Mouse (Mus musculus): ENCODE results near the gene 4632433K11Rik.

DNA sequence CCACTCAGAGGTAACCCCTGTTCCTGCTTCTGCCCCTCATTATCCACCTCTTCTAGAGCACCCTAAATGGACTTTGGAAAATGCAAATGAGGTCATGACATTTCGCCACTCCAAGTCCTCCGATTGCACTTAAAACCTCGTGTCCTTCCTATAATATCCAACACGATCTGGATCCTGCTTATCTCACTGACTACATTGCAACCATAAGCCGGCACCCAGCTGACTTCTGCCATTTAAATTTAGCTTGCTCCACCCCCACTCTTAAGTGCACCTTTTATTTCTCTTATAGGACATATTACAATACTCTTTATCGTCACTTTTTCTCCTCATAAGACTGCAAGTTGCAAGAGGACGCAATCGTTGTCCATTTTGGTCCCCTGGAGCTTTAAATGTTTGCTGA is 3.5 kb downstream of the 4632433K11Rik start:
- TF ChIP-seq CTCF (conservative IDR thresholded peaks at IDR 0.05; ENCODE audit: low read length) (no peak), POU5F1 (IDR thresholded peaks at IDR 0.05; ENCODE audit: borderline replicate concordance, low read length) (no peak)

Data from E14TG2a.4 (cell line).